Mouse (Mus musculus) thymus, postnatal 25 days (tissue): ENCODE measurements around the gene 1520401A03Rik.
"Not testable (repeated sequence)": the region's sequence is repeated elsewhere in the genome, so short reads cannot be mapped to it uniquely, and the experiment has no call there.

Experiments used
- DNase-seq: peaks from one replicate; pipeline ENCODE4 v3.0.0; 2022

The 1520401A03Rik gene

GRCm38 (mm10) chr17:23722376-23723125, at the start of gene 1520401A03Rik:
Gene 1520401A03Rik (minus strand): TSS chr17:23722783.
- DNase-seq: no peak

GRCm38 (mm10) chr17:23772219-23772556, 49.6 kb upstream of the 1520401A03Rik start:
- not testable (repeated sequence) for DNase-seq

- peak; percentile 97 for DNase-seq
These were observed 49.0 kb upstream of the 1520401A03Rik start, which contains the start of gene Flywch1 for GRCm38 (mm10) chr17:23771284-23772218. Gene Flywch1 (minus strand): TSS chr17:23771602.

- no peak for DNase-seq
These were observed 48.3 kb upstream of the 1520401A03Rik start for GRCm38 (mm10) chr17:23770896-23771283.

- no peak for DNase-seq
These were observed 47.9 kb upstream of the 1520401A03Rik start for GRCm38 (mm10) chr17:23770493-23770892.

GRCm38 (mm10) chr17:23762976-23763375, 40.4 kb upstream of the 1520401A03Rik start:
- DNase-seq: no peak

- DNase-seq: no peak
These were observed 38.6 kb upstream of the 1520401A03Rik start for GRCm38 (mm10) chr17:23761155-23761554.

- DNase-seq: no peak
These were observed 37.6 kb upstream of the 1520401A03Rik start for GRCm38 (mm10) chr17:23760231-23760630.

- DNase-seq: no peak
These were observed 36.2 kb upstream of the 1520401A03Rik start for GRCm38 (mm10) chr17:23758801-23759200.

- no peak for DNase-seq
These were observed 35.0 kb upstream of the 1520401A03Rik start for GRCm38 (mm10) chr17:23757581-23757980.

GRCm38 (mm10) chr17:23755689-23756088, 33.1 kb upstream of the 1520401A03Rik start:
- no peak for DNase-seq

- DNase-seq: no peak
These were observed 27.0 kb upstream of the 1520401A03Rik start for GRCm38 (mm10) chr17:23749400-23750191.

- DNase-seq: peak; percentile 62
These were observed 26.2 kb upstream of the 1520401A03Rik start for GRCm38 (mm10) chr17:23748631-23749391.

GRCm38 (mm10) chr17:23748026-23748425, 25.4 kb upstream of the 1520401A03Rik start:
- no peak for DNase-seq

GRCm38 (mm10) chr17:23747471-23747870, 24.9 kb upstream of the 1520401A03Rik start:
- DNase-seq: no peak

- no peak for DNase-seq
These were observed 24.2 kb upstream of the 1520401A03Rik start for GRCm38 (mm10) chr17:23746767-23747166.

GRCm38 (mm10) chr17:23746311-23746710, 23.7 kb upstream of the 1520401A03Rik start:
- DNase-seq: no peak

GRCm38 (mm10) chr17:23745301-23746251, 23.0 kb upstream of the 1520401A03Rik start, which contains the start of gene Kremen2:
Gene Kremen2 (minus strand): TSS chr17:23745833.
- DNase-seq: peak; percentile 34

- DNase-seq: no peak
These were observed 22.1 kb upstream of the 1520401A03Rik start for GRCm38 (mm10) chr17:23744651-23745050.

- DNase-seq: no peak
These were observed 21.5 kb upstream of the 1520401A03Rik start for GRCm38 (mm10) chr17:23744076-23744475.

- no peak for DNase-seq
These were observed 20.4 kb upstream of the 1520401A03Rik start for GRCm38 (mm10) chr17:23742941-23743340.
